Mouse (Mus musculus) T-helper 2 cell (primary cell): ENCODE results near the gene Hes2.

Experiments used
- in situ Hi-C: fragments of 300-600 bp; cut with MboI, MseI; formaldehyde crosslinking; loops from one replicate; pipeline ENCODE4 v1.15.1; 2025; ENCODE audit warnings: high pct_unique_total_duplicates

The Hes2 gene

GRCm38 (mm10) chr4:152159285-152159678, 615 bp downstream of the Hes2 start:
- in situ Hi-C loops: loop anchor here (5.0 kb wide), 1 partner anchor 1983 kb away; the partner anchor contains the start of genes Trp73 and Wrap73

- in situ Hi-C loops: loop anchor here (10.0 kb wide), 1 partner anchor 556 kb away; no protein-coding TSS in a partner anchor
Measured at GRCm38 (mm10) chr4:152160748-152161147, 2.1 kb downstream of the Hes2 start.

- in situ Hi-C loops: loop anchor here (10.0 kb wide), 1 partner anchor 557 kb away; no protein-coding TSS in a partner anchor
Measured at GRCm38 (mm10) chr4:152161601-152162000, 2.9 kb downstream of the Hes2 start.

- in situ Hi-C loops: loop anchor here (10.0 kb wide), 1 partner anchor 558 kb away; no protein-coding TSS in a partner anchor
Measured at GRCm38 (mm10) chr4:152162748-152163147, 4.1 kb downstream of the Hes2 start.

GRCm38 (mm10) chr4:152165036-152165931, 6.6 kb downstream of the Hes2 start:
- in situ Hi-C loops: loop anchor here (10.0 kb wide), 1 partner anchor 560 kb away; no protein-coding TSS in a partner anchor

- in situ Hi-C loops: loop anchor here (10.0 kb wide), 1 partner anchor 563 kb away; no protein-coding TSS in a partner anchor
Measured at GRCm38 (mm10) chr4:152168052-152168451, 9.4 kb downstream of the Hes2 start.

GRCm38 (mm10) chr4:152169103-152169502, 10.4 kb downstream of the Hes2 start:
- in situ Hi-C loops: loop anchor here (10.0 kb wide), 1 partner anchor 564 kb away; no protein-coding TSS in a partner anchor

- in situ Hi-C loops: loop anchor here (5.0 kb wide), 1 partner anchor 112 kb away; no protein-coding TSS in a partner anchor
Measured at GRCm38 (mm10) chr4:152170286-152170685, 11.6 kb downstream of the Hes2 start.

- in situ Hi-C loops: loop anchor here (5.0 kb wide), 1 partner anchor 111 kb away; no protein-coding TSS in a partner anchor
Measured at GRCm38 (mm10) chr4:152171543-152171942, 12.9 kb downstream of the Hes2 start.

- in situ Hi-C loops: loop anchor here (5.0 kb wide), 1 partner anchor 109 kb away; no protein-coding TSS in a partner anchor
Measured at GRCm38 (mm10) chr4:152173041-152173440, 14.4 kb downstream of the Hes2 start.

- in situ Hi-C loops: loop anchor here (5.0 kb wide), 1 partner anchor 108 kb away; no protein-coding TSS in a partner anchor
Measured at GRCm38 (mm10) chr4:152173956-152174355, 15.3 kb downstream of the Hes2 start.

- in situ Hi-C loops: no loop called here
Measured at GRCm38 (mm10) chr4:152176638-152177037, 18.0 kb downstream of the Hes2 start.

GRCm38 (mm10) chr4:152177174-152177536, 18.5 kb downstream of the Hes2 start:
- in situ Hi-C loops: no loop called here

GRCm38 (mm10) chr4:152177537-152178343, 19.1 kb downstream of the Hes2 start, which contains the start of gene Acot7:
Gene Acot7 (plus strand): TSS chr4:152178134.
- in situ Hi-C loops: no loop called here

GRCm38 (mm10) chr4:152178344-152178864, 19.7 kb downstream of the Hes2 start:
- in situ Hi-C loops: no loop called here

- in situ Hi-C loops: no loop called here
Measured at GRCm38 (mm10) chr4:152178916-152179705, 20.4 kb downstream of the Hes2 start.

- in situ Hi-C loops: no loop called here
Measured at GRCm38 (mm10) chr4:152179946-152180660, 21.4 kb downstream of the Hes2 start.

GRCm38 (mm10) chr4:152182205-152182604, 23.5 kb downstream of the Hes2 start:
- in situ Hi-C loops: no loop called here

GRCm38 (mm10) chr4:152184353-152185035, 25.8 kb downstream of the Hes2 start:
- in situ Hi-C loops: no loop called here
